In genomic region chr13:32986256-32986655, GRCm38 (mm10) we compare ENCODE assay signal across 25 mouse cellular contexts. TPM values are rescaled to one million over a fixed set of nuclear protein-coding genes. Genes with fewer than 3 reads are reported as not detected.
A peak's percentile ranks its signal among the peaks of the same experiment; 100 is the strongest.
DNase-seq lines count a peak whose midpoint lies in the region; ATAC-seq lines count a peak whose summit lies in the region.
"Had no signal": no experiment of that assay in that cellular context is flagged by ENCODE, and none has a peak within 500 bp of the region (broad histone marks: within the 10 kb centered on the region; RNA-seq: fewer than 3 reads in every experiment).

No protein-coding gene starts in this region.

- no peak overlapping the region for H3K4me3 ChIP-seq in liver, embryonic 13.5 days (replicated peaks)
- H3K4me3 ChIP-seq in liver, embryonic 16.5 days (ENCODE audit: low read depth, low read length): no peak overlapping the region
- H3K4me3 ChIP-seq: embryonic facial prominence, embryonic 10.5 days; embryonic facial prominence, embryonic 12.5 days; erythroblast, embryonic 14.5 days; forebrain, embryonic 10.5 days; forebrain, embryonic 13.5 days; forebrain, embryonic 15.5 days had no signal

- no peak for DNase-seq in liver, embryonic 13.5 days
- DNase-seq in liver: no peak
- no peak for DNase-seq in ovary, postnatal 36 days (ENCODE audit: low spot score)
- no peak for DNase-seq in spleen, postnatal 4 days (ENCODE audit: low spot score in 2 of 2)
- DNase-seq: adrenal gland, adult 8-10 months; adrenal gland, postnatal 14 days; adrenal gland, postnatal 36 days; cerebellum, adult 11-12 months; cerebellum, adult 2 months; cerebellum, adult 9-10 months; cerebellum, postnatal 10 days; cerebellum, postnatal 25 days; forebrain, postnatal 0 days had no signal

- H3K27ac ChIP-seq in liver, embryonic 13.5 days: 0 out of 2 replicates have a peak overlapping the region, but pooled peaks have one; percentile 40
- no peak overlapping the region for H3K27ac ChIP-seq in liver, embryonic 16.5 days (ENCODE audit: low read length)
- H3K27ac ChIP-seq: embryonic facial prominence, embryonic 10.5 days; embryonic facial prominence, embryonic 12.5 days; forebrain, embryonic 10.5 days; forebrain, embryonic 13.5 days; forebrain, embryonic 15.5 days had no signal

- H3K4me1 ChIP-seq in liver, embryonic 13.5 days (replicated peaks): peaks cover 8% of the 10 kb centered on the region
- peaks cover 7% of the 10 kb centered on the region for H3K4me1 ChIP-seq in liver, embryonic 16.5 days (ENCODE audit: control insufficient read depth, low read depth, low read length)
- H3K4me1 ChIP-seq: embryonic facial prominence, embryonic 10.5 days; embryonic facial prominence, embryonic 12.5 days; forebrain, embryonic 10.5 days; forebrain, embryonic 13.5 days; forebrain, embryonic 15.5 days had no signal

- peak; percentile 67; the same call in 1 of the 2 replicates for ATAC-seq in liver, embryonic 13.5 days (ENCODE audit: low read depth)
- 0 out of 2 replicates have a peak, but pooled peaks have one; percentile 44 for ATAC-seq in erythroblast, adult 5-6 weeks (replicated peaks; ENCODE audit: low FRiP score, poor library complexity, severe bottlenecking)
- peak; percentile 69 for ATAC-seq in liver, embryonic 16.5 days (ENCODE audit: low read depth)
- ATAC-seq in megakaryocyte-erythroid progenitor cell, adult 5-6 weeks (replicated peaks; ENCODE audit: low FRiP score, low TSS enrichment, poor library complexity, severe bottlenecking): peak; percentile 61; the same call in 1 of the 2 replicates
- no peak for ATAC-seq in inflammation-experienced regulatory T-cells, adult 6 months
- ATAC-seq: activated CD4-positive, CD25-positive, alpha-beta regulatory T cell, adult 4 months; forebrain, embryonic 13.5 days; forebrain, embryonic 15.5 days; forebrain, postnatal 0 days; Patski had no signal

- H3K9me3 ChIP-seq in liver, embryonic 13.5 days (replicated peaks): no peaks in the 10 kb centered on the region
- no peaks in the 10 kb centered on the region for H3K9me3 ChIP-seq in liver, embryonic 16.5 days (replicated peaks; ENCODE audit: control insufficient read depth, low read length)
- H3K9me3 ChIP-seq: embryonic facial prominence, embryonic 10.5 days; embryonic facial prominence, embryonic 12.5 days; forebrain, embryonic 10.5 days; forebrain, embryonic 13.5 days; forebrain, embryonic 15.5 days had no signal

- no peak overlapping the region for H3K4me2 ChIP-seq in liver, embryonic 13.5 days
- no peak overlapping the region for H3K4me2 ChIP-seq in liver, embryonic 16.5 days (ENCODE audit: low read depth, low read length)
- H3K4me2 ChIP-seq: embryonic facial prominence, embryonic 12.5 days; forebrain, embryonic 13.5 days; forebrain, embryonic 15.5 days had no signal

- H3K27me3 ChIP-seq in liver, embryonic 13.5 days: no peaks in the 10 kb centered on the region
- no peaks in the 10 kb centered on the region for H3K27me3 ChIP-seq in liver, embryonic 16.5 days (ENCODE audit: control insufficient read depth, insufficient read depth, low read depth, low read length)
- H3K27me3 ChIP-seq: embryonic facial prominence, embryonic 12.5 days; forebrain, embryonic 13.5 days; forebrain, embryonic 15.5 days; Patski had no signal

- no peak overlapping the region for H3K9ac ChIP-seq in liver, embryonic 13.5 days
- no peak overlapping the region for H3K9ac ChIP-seq in liver, embryonic 16.5 days (ENCODE audit: low read depth, low read length)
- H3K9ac ChIP-seq: embryonic facial prominence, embryonic 12.5 days; forebrain, embryonic 13.5 days; forebrain, embryonic 15.5 days; forebrain, postnatal 0 days had no signal

- H3K36me3 ChIP-seq in liver, embryonic 13.5 days: no peaks in the 10 kb centered on the region
- H3K36me3 ChIP-seq in liver, embryonic 16.5 days (ENCODE audit: control insufficient read depth, insufficient read depth): no peaks in the 10 kb centered on the region
- H3K36me3 ChIP-seq: embryonic facial prominence, embryonic 10.5 days; embryonic facial prominence, embryonic 12.5 days; forebrain, embryonic 10.5 days; forebrain, embryonic 15.5 days had no signal

RNA-seq across cellular contexts. Expression of gene Serpinb9, which starts 16.8 kb away (rescaled TPM):
- 2.1 and 2.2 TPM in 2 replicates for polyA plus RNA-seq in liver, embryonic 13.5 days (2015; fragmentation: Nextera tagmentation; extraction: Ambion mirVana)
- total RNA-seq in erythroblast, adult 5-6 weeks (2015; ENCODE audit: low replicate concordance): 10.9 and 13.3 TPM in 2 replicates
- 10.1 and 11.4 TPM in 2 replicates for total RNA-seq in erythroblast, adult 5-6 weeks (2017; ENCODE audit: low replicate concordance)
- polyA plus RNA-seq in liver, embryonic 16.5 days (2015; fragmentation: Nextera tagmentation; extraction: Ambion mirVana): 1.9 and 2.0 TPM in 2 replicates
- total RNA-seq in megakaryocyte-erythroid progenitor cell, adult 5-6 weeks (2014; fragmentation: Nextera tagmentation): 6.1 and 7.9 TPM in 2 replicates
- 5.8 and 12.1 TPM in 2 replicates for total RNA-seq in megakaryocyte-erythroid progenitor cell, adult 5-6 weeks (2017)
- 10 to 100 TPM; 21.5 to 47.1 (median 22.1) TPM for polyA plus RNA-seq in inflammation-experienced regulatory T-cells, adult 6 months (2017; shearing (Covaris generic))

RNA-seq across cellular contexts. Expression of gene Serpinb6b, which starts 21.2 kb away (rescaled TPM):
- 5.5 and 5.8 TPM in 2 replicates for polyA plus RNA-seq in liver, embryonic 13.5 days (2015; fragmentation: Nextera tagmentation; extraction: Ambion mirVana)
- total RNA-seq in erythroblast, adult 5-6 weeks (2015; ENCODE audit: low replicate concordance): 24.2 and 40.5 TPM in 2 replicates
- total RNA-seq in erythroblast, adult 5-6 weeks (2017; ENCODE audit: low replicate concordance): 25.4 and 36.4 TPM in 2 replicates
- 4.4 and 4.7 TPM in 2 replicates for polyA plus RNA-seq in liver, embryonic 16.5 days (2015; fragmentation: Nextera tagmentation; extraction: Ambion mirVana)
- total RNA-seq in megakaryocyte-erythroid progenitor cell, adult 5-6 weeks (2014; fragmentation: Nextera tagmentation): 10.1 and 14.4 TPM in 2 replicates
- 36.7 and 70.1 TPM in 2 replicates for total RNA-seq in megakaryocyte-erythroid progenitor cell, adult 5-6 weeks (2017)
- polyA plus RNA-seq in inflammation-experienced regulatory T-cells, adult 6 months (2017; shearing (Covaris generic)): 100 to 1,000 TPM in 1 of 3 experiments, 10 to 100 TPM in 2; 33.0 to 109 (median 34.2) TPM

RNA-seq across cellular contexts. Expression of gene Serpinb9b, which starts 41.0 kb away (rescaled TPM):
- 0.10 TPM in 1 of 2 replicates, not detected in the other for polyA plus RNA-seq in liver, embryonic 13.5 days (2015; fragmentation: Nextera tagmentation; extraction: Ambion mirVana)
- 0.63 TPM in 1 of 2 replicates, not detected in the other for total RNA-seq in erythroblast, adult 5-6 weeks (2015; ENCODE audit: low replicate concordance)
- not detected in 2 replicates for total RNA-seq in erythroblast, adult 5-6 weeks (2017; ENCODE audit: low replicate concordance)
- polyA plus RNA-seq in liver, embryonic 16.5 days (2015; fragmentation: Nextera tagmentation; extraction: Ambion mirVana): 0.05 TPM in 1 of 2 replicates, not detected in the other
- total RNA-seq in megakaryocyte-erythroid progenitor cell, adult 5-6 weeks (2014; fragmentation: Nextera tagmentation): not detected in 2 replicates
- not detected in 2 replicates for total RNA-seq in megakaryocyte-erythroid progenitor cell, adult 5-6 weeks (2017)
- polyA plus RNA-seq in inflammation-experienced regulatory T-cells, adult 6 months (2017; shearing (Covaris generic)): under 1 TPM in 1 of 3 experiments, not detected in 2; 0.77 TPM
- polyA plus RNA-seq: embryonic facial prominence, embryonic 10.5 days; erythroblast, embryonic 14.5 days; forebrain, embryonic 10.5 days had no signal
